Mouse (Mus musculus) forebrain, embryonic 14.5 days (tissue): Measurements from ENCODE around the gene Zfp536. TPM values are rescaled to one million over a fixed set of nuclear protein-coding genes. Genes with fewer than 3 reads are reported as not detected.

ENCODE experiments used
- ATAC-seq: fragments of 200-750 bp; cut with Nextera tagmentation; 2 replicates; pipeline ENCODE4 v1.8.0; 2017; ENCODE audit warnings: mild to moderate bottlenecking, moderate library complexity
- DNase-seq: peaks from one replicate; pipeline ENCODE4 v3.0.0-alpha.2; 2015; ENCODE audit warnings: low spot score
- H3K27ac ChIP-seq: fragments of 300-500 bp; sonication (generic); 2 replicates; pipeline ENCODE4 v1.5.1; 2014; ENCODE audit warnings: low read depth, mild to moderate bottlenecking, control low read depth, low read length, moderate library complexity
- H3K27me3 ChIP-seq: fragments of 300-500 bp; sonication (generic); replicated peaks from 2 replicates; pipeline ENCODE4 v1.6.1; 2014; ENCODE audit warnings: low read length, control low read depth, mixed read lengths; ENCODE audit not compliant: control insufficient read depth, insufficient read depth
- H3K36me3 ChIP-seq: fragments of 300-500 bp; sonication (generic); 2 replicates; pipeline ENCODE4 v1.6.1; 2014; ENCODE audit warnings: low read length, control low read depth; ENCODE audit not compliant: control insufficient read depth, insufficient read depth
- H3K4me1 ChIP-seq: fragments of 300-500 bp; sonication (generic); 2 replicates; pipeline ENCODE4 v1.6.1; 2014; ENCODE audit warnings: antibody characterized with exemption, low read length, control low read depth; ENCODE audit not compliant: control insufficient read depth, insufficient read depth
- H3K4me2 ChIP-seq: fragments of 300-500 bp; sonication (generic); 2 replicates; pipeline ENCODE4 v1.6.1; 2014; ENCODE audit warnings: mild to moderate bottlenecking, control low read depth, low read length
- H3K4me3 ChIP-seq: fragments of 300-500 bp; sonication (generic); 2 replicates; pipeline ENCODE4 v1.5.1; 2014; ENCODE audit warnings: low read depth, low read length, control low read depth
- H3K9ac ChIP-seq: fragments of 300-500 bp; sonication (generic); 2 replicates; pipeline ENCODE4 v1.6.1; 2014; ENCODE audit warnings: mild to moderate bottlenecking, low read length, control low read depth, moderate library complexity
- H3K9me3 ChIP-seq: fragments of 300-500 bp; sonication (generic); replicated peaks from 2 replicates; pipeline ENCODE4 v1.6.1; 2016; ENCODE audit warnings: low read length, control low read depth, mixed read lengths; ENCODE audit not compliant: control insufficient read depth
- WGBS: fragments of 180-500 bp; shearing (Covaris S2); extraction: QIAGEN DNeasy Blood & Tissue Kit; methylation state at CpG from one replicate; pipeline ENCODE4 v1.1.7; 2014; 5-methylcytosine and 5-hydroxymethylcytosine counted together
- polyA plus RNA-seq: library from polyadenylated mRNA; unstranded; fragments of >200 nt; fragmentation: Nextera tagmentation; extraction: Ambion mirVana; gene quantifications from 2 replicates; pipeline ENCODE4 v1.2.1, GENCODE M21; 2014

The Zfp536 gene
- polyA plus RNA-seq, 1 experiment from 2014 or later, result 21.8 TPM

DNA sequence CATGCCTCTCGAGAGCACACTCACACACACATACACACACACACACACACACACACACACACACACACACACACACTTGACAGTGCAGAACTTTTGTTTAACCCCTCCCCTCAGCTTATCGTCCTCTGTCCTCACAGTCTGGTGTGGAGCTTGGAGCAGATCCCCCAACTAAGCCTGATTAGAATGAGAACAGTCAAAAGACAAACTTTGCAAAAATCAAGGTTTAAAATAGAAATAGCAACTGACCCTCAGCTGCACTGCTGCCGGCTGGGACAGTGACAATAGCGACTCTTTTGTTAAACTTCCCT is 37.1 kb downstream of the Zfp536 start:
- ATAC-seq (no peak), DNase-seq (no peak)
- 11% methylated on average over 4 of the region's 4 CpGs for WGBS
- Histone ChIP-seq H3K4me2 (no peak overlapping the region), H3K4me1 (peaks cover 25% of the 10 kb centered on the region), H3K27me3 (no peaks in the 10 kb centered on the region), H3K9me3 (no peaks in the 10 kb centered on the region), H3K36me3 (no peaks in the 10 kb centered on the region), H3K27ac (no peak overlapping the region), H3K4me3 (no peak overlapping the region), H3K9ac (no peak overlapping the region)

DNA sequence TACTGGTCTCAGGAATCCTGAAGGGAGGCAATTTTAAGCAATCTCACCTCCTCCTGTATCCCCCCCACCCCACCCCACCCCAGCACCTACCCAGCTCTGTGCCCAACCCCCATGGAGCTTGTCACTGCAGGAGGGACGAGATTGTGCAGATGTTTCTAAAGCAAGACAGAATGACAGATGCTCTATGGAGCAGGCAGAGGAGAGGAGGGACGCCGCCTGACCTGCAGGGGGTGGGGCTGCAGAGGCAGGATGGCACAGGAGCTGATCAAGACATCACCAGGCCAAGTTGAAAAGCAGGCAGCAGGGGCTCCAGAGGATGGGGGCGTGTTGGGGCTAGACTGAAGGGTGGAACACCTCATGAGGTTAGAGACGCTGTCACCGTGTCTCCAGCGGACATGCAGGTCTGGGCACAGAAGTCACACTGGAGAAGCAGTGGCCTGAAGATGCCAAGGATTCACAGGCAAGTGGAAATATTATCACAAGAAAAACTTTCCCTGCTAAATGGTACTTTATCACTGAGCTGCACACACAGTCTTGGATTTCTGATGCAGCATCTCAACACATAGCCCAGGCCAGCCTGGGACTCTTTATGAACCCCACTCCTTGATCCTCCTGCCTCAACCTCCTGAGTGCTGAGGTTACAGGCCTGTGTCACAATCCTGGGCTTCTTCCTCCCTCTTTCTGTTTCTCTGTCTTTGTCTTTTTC is 37.6 kb downstream of the Zfp536 start:
- H3K9me3 ChIP-seq, result no peaks in the 10 kb centered on the region
- no peaks in the 10 kb centered on the region for H3K36me3 ChIP-seq
- H3K9ac ChIP-seq, result no peak overlapping the region
- ATAC-seq, result peak; percentile 35; the same call in 1 of the 2 replicates
- peaks cover 25% of the 10 kb centered on the region for H3K4me1 ChIP-seq
- H3K27me3 ChIP-seq, result no peaks in the 10 kb centered on the region
- no peak for DNase-seq
- no peak overlapping the region for H3K27ac ChIP-seq
- H3K4me3 ChIP-seq, result no peak overlapping the region
- WGBS, result 50% methylated on average over 7 of the region's 7 CpGs
- no peak overlapping the region for H3K4me2 ChIP-seq

DNA sequence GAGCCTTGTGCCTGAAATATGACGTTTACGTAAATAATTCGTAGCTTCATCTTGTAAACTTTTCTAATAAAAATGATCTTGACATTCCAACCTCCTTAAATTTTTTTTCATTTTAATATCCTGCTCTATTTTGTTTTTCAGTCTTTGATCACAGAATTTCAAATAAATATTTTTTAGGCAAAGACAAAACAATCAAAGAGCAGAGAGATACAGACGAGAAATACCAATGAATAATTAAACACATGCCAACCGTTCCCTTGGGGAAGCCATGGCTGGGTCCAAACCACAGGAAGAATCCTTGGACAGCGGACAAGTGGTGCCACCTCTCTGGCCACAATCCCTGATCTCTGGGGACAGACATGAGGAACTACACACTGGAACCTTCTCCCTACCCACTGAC is 38.3 kb downstream of the Zfp536 start:
- 60% methylated on average over 6 of the region's 6 CpGs for WGBS
- no peak overlapping the region for H3K27ac ChIP-seq
- ATAC-seq, result 0 out of 2 replicates have a peak, but pooled peaks have one; percentile 2

DNA sequence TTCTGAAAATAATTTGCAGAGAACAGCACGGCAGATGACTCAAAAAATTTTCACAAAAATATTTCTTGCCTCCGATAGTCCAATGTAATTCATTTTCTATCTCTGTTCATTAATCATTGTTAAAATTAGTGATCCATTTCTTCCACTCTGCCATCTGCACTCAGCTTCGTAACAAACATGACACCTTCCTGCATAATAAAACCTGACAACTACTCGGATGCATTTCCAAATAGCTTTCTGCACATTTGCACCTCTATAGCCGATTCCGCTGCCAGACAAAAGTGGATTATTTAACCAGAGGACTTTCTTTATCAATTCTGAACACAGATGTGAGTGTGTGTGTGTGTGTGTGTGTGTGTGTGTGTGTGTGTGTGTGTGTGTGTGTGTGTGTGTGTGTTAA is 38.9 kb downstream of the Zfp536 start:
- Histone ChIP-seq H3K9me3 (no peaks in the 10 kb centered on the region), H3K4me3 (no peak overlapping the region), H3K9ac (no peak overlapping the region), H3K4me1 (peaks cover 25% of the 10 kb centered on the region), H3K27ac (no peak overlapping the region), H3K36me3 (no peaks in the 10 kb centered on the region), H3K4me2 (no peak overlapping the region), H3K27me3 (no peaks in the 10 kb centered on the region)
- 25% methylated on average over 6 of the region's 6 CpGs for WGBS
- ATAC-seq (no peak), DNase-seq (peak; percentile 49)

More for the DNA sequence above, 38.3 kb downstream of the Zfp536 start:
- DNase-seq, result no peak
- H3K9me3 ChIP-seq, result no peaks in the 10 kb centered on the region
- H3K9ac ChIP-seq, result no peak overlapping the region
- no peaks in the 10 kb centered on the region for H3K36me3 ChIP-seq
- H3K27me3 ChIP-seq, result no peaks in the 10 kb centered on the region
- H3K4me2 ChIP-seq, result no peak overlapping the region
- no peak overlapping the region for H3K4me3 ChIP-seq
- peaks cover 25% of the 10 kb centered on the region for H3K4me1 ChIP-seq

DNA sequence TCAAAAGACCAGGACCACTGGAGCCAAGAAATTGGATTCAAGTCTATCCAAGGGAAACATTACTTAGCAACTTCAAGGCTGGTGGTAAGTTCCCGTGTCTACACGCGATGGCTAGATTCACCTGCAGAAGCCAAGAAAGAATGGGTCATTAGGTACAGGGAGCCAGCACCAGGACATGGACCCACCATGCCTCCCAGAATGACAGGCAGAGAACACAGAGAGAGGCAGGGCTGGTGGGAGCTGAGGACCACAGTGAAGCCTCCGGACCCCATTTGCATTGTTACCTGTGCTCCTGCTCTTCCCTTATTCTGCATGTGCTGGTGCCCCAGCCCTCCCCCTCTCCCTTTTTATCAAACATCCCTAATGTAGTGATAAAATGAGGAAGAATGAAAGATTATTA is 39.4 kb downstream of the Zfp536 start:
- DNase-seq (no peak), ATAC-seq (no peak)
- no peaks in the 10 kb centered on the region for H3K36me3 ChIP-seq
- H3K27ac ChIP-seq, result no peak overlapping the region
- H3K4me2 ChIP-seq, result no peak overlapping the region
- no peak overlapping the region for H3K9ac ChIP-seq
- 95% methylated on average over 4 of the region's 4 CpGs for WGBS
- H3K9me3 ChIP-seq, result no peaks in the 10 kb centered on the region
- H3K4me3 ChIP-seq, result no peak overlapping the region
- H3K4me1 ChIP-seq, result peaks cover 25% of the 10 kb centered on the region
- no peaks in the 10 kb centered on the region for H3K27me3 ChIP-seq

DNA sequence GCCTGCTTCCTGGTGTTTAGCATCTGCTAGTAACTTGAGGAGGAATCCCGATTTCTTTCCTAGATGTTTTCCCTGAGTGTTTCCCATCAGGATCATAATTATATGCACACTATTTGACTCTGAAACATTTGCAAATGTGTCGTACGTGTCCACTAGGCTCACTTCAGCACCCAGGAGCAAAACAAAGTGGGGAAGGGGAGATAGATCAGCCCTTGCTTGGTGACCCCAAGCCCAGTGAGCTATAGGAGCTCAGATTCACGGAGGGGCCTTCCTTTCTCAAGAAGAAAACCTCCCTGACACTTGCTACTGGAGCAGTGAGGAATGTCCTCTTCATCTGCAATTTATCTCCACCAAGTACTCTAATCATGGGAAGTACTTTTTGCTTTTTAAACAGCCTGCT is 40.7 kb downstream of the Zfp536 start:
- 84% methylated on average over 4 of the region's 4 CpGs for WGBS

DNA sequence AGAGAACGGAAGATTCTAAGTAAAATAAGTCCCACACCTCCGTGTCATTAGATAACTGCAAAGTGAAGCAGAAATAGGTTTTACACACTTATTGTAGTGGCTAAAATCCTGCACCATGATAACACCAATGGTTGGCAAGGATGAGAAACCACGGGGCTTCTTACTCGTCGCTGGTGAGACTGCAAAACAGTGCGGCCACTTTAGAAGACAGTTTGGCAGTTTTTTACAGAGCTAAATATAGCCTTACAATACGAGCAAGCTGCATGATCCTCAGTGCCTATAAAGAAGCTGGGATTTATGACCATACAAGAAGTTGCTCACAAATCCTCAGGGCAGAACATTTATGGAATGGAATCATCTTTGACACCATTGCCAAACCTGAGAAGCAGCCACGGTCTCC is 45.7 kb downstream of the Zfp536 start:
- Histone ChIP-seq H3K9ac (no peak overlapping the region), H3K4me1 (peaks cover 19% of the 10 kb centered on the region), H3K4me3 (no peak overlapping the region), H3K27me3 (no peaks in the 10 kb centered on the region), H3K36me3 (no peaks in the 10 kb centered on the region), H3K27ac (no peak overlapping the region), H3K4me2 (no peak overlapping the region), H3K9me3 (no peaks in the 10 kb centered on the region)
- WGBS, result 86% methylated on average over 8 of the region's 8 CpGs
- ATAC-seq, result no peak
- no peak for DNase-seq

More for the DNA sequence above, 40.7 kb downstream of the Zfp536 start:
- DNase-seq (no peak), ATAC-seq (no peak)
- Histone ChIP-seq H3K9me3 (no peaks in the 10 kb centered on the region), H3K27ac (no peak overlapping the region), H3K9ac (no peak overlapping the region), H3K27me3 (no peaks in the 10 kb centered on the region), H3K36me3 (no peaks in the 10 kb centered on the region), H3K4me3 (no peak overlapping the region), H3K4me1 (peaks cover 25% of the 10 kb centered on the region), H3K4me2 (no peak overlapping the region)

DNA sequence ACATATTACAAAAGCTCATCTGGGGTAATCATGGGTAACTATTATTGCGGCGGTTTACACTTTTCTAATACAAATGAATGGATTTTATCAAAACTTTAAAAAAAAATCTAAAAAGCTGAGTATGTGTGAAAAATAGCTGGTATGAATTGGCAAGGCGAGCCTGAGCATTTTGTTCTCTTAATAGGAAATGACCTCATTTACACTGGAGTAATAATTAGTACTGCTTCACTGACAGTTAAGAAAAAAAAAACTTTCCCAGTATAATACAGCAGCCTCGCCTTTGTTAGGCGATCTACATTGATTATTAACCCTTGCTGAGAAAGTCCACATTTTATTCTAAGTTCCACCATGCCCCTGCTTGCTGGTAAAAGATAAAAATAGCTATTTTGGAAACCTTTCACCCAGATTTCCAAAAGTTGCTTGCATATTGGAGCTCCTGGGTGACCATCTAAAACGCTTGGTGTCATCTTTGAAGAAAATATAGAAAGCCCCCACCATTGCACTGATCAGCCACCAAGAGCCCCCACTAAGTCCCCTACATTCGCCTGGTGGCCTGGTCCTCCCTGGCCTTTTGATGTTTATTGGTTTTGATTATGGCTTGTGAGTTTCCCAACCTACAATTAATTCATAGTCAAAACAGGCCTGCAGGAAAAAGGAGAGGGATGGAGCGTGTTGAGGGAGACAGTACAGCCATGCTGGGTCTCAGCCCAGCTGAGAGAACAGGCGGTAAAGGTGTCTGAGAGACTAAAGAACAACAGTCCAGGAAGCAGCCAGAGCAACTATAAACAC is 49.2 kb downstream of the Zfp536 start:
- no peak overlapping the region; the same call in 1 of the 2 replicates for H3K9ac ChIP-seq
- ATAC-seq, result peak; percentile 63
- no peaks in the 10 kb centered on the region for H3K9me3 ChIP-seq
- H3K4me1 ChIP-seq, result peaks cover 21% of the 10 kb centered on the region
- peak overlapping the region; percentile 16 for H3K4me2 ChIP-seq
- WGBS, result 10% methylated on average over 9 of the region's 9 CpGs
- peak; percentile 81 for DNase-seq
- no peak overlapping the region for H3K4me3 ChIP-seq
- H3K27ac ChIP-seq, result peak overlapping the region; percentile 75
- H3K36me3 ChIP-seq, result no peaks in the 10 kb centered on the region
- H3K27me3 ChIP-seq, result no peaks in the 10 kb centered on the region

DNA sequence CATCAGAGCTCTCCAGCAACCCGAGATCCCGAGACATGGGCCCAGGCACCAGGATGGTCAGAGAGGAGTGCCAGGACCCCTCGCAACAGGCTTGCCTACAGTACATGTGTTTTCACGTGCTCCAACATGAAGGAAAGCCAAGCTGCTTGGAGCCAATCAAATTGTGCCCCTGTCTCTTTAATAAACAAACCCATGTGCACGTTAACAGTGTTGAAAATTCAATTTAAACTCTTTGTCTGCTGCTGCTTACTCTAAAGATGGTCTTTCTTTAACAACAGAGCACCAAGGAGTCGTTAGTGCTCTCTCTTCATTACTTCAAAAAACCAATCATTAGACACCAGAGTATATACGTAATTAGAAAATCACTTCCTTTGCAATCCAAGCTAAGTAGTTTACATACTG is 50.2 kb downstream of the Zfp536 start:
- H3K9ac ChIP-seq, result no peak overlapping the region
- H3K27ac ChIP-seq, result no peak overlapping the region; the same call in 1 of the 2 replicates
- H3K27me3 ChIP-seq, result no peaks in the 10 kb centered on the region
- DNase-seq, result peak; percentile 73
- H3K4me3 ChIP-seq, result no peak overlapping the region
- no peaks in the 10 kb centered on the region for H3K9me3 ChIP-seq
- 18% methylated on average over 7 of the region's 7 CpGs for WGBS
- no peak overlapping the region for H3K4me2 ChIP-seq
- ATAC-seq, result peak; percentile 66
- H3K36me3 ChIP-seq, result no peaks in the 10 kb centered on the region
- H3K4me1 ChIP-seq, result peaks cover 21% of the 10 kb centered on the region
